Mouse (Mus musculus) forebrain, postnatal 0 days (tissue): Measurements from ENCODE around the gene Ptprm. TPM values are rescaled to one million over a fixed set of nuclear protein-coding genes. Genes with fewer than 3 reads are reported as not detected.
A peak's percentile ranks its signal among the peaks of the same experiment; 100 is the strongest.

ENCODE experiments used
- ATAC-seq: fragments of 200-750 bp; cut with Nextera tagmentation; 2 replicates; pipeline ENCODE4 v1.8.0; 2017; ENCODE audit warnings: mild to moderate bottlenecking, moderate library complexity
- DNase-seq: peaks from one replicate; pipeline ENCODE4 v3.0.0-alpha.2; 2015
- H3K27ac ChIP-seq: fragments of 300-500 bp; sonication (generic); 2 replicates; pipeline ENCODE4 v1.5.1; 2014; ENCODE audit warnings: low read depth, mild to moderate bottlenecking, antibody characterized with exemption, low read length, moderate library complexity, mixed read lengths
- H3K27me3 ChIP-seq: fragments of 300-500 bp; sonication (generic); 2 replicates; pipeline ENCODE4 v1.6.1; 2014; ENCODE audit warnings: mild to moderate bottlenecking, low read length, mixed read lengths; ENCODE audit not compliant: insufficient read depth
- H3K36me3 ChIP-seq: fragments of 300-500 bp; sonication (generic); 2 replicates; pipeline ENCODE4 v1.6.1; 2014; ENCODE audit warnings: mild to moderate bottlenecking, moderate library complexity; ENCODE audit not compliant: insufficient read depth
- H3K4me1 ChIP-seq: fragments of 300-500 bp; sonication (generic); 2 replicates; pipeline ENCODE4 v1.6.1; 2014; ENCODE audit warnings: antibody characterized with exemption; ENCODE audit not compliant: insufficient read depth
- H3K4me2 ChIP-seq: fragments of 300-500 bp; sonication (generic); 2 replicates; pipeline ENCODE4 v1.6.1; 2014; ENCODE audit warnings: low read depth, mild to moderate bottlenecking, moderate library complexity
- H3K4me3 ChIP-seq: fragments of 300-500 bp; sonication (generic); 2 replicates; pipeline ENCODE4 v1.5.1; 2014; ENCODE audit warnings: low read depth, low read length, mixed read lengths
- H3K9ac ChIP-seq: fragments of 300-500 bp; sonication (generic); 2 replicates; pipeline ENCODE4 v1.6.1; 2014; ENCODE audit warnings: mild to moderate bottlenecking
- H3K9me3 ChIP-seq: fragments of 300-500 bp; sonication (generic); 2 replicates; pipeline ENCODE4 v1.6.1; 2016; ENCODE audit warnings: low read length
- CTCF ChIP-seq: sonication (generic); IDR thresholded peaks from 2 replicates; pipeline ENCODE4 v1.5.1; 2016; ENCODE audit warnings: antibody characterized with exemption, control low read depth, low read depth
- WGBS: fragments of 180-500 bp; shearing (Covaris S2); extraction: QIAGEN DNeasy Blood & Tissue Kit; methylation state at CpG from one replicate; pipeline ENCODE4 v1.1.7; 2014; 5-methylcytosine and 5-hydroxymethylcytosine counted together
- polyA plus RNA-seq: library from polyadenylated mRNA; unstranded; fragments of >200 nt; fragmentation: Nextera tagmentation; extraction: Ambion mirVana; gene quantifications from 2 replicates; pipeline ENCODE4 v1.2.1, GENCODE M21; 2015
- total RNA-seq: library from RNA; depleted of rRNA; stranded (reverse); fragments of >200 nt; gene quantifications from 2 replicates; pipeline ENCODE4 v1.2.3, GENCODE M21; 2014

The Ptprm gene
- total and polyA plus RNA-seq, 2 experiments from 2014 or later, result 12.9 to 33.2 TPM

DNA sequence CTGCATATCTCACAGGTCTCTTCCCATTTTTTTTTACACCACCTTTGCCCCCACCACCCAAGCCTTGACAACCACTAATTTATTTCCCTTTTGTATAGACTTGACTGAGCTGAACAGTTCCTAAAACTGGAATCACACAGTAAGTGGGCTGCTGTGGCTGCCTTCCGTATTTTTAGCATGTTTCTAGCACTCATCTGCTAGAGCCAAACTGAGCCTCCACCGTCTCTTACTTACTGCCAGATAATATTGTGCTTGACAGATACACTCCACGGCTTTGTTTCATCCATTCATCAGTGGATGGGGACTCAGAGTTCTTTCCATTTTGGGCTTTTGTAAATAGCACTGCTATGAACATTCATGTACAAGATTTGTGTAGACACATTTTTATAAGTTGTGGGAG, 381.3 kb downstream of the Ptprm start:
- Histone ChIP-seq H3K4me2 (no peak overlapping the region), H3K4me3 (no peak overlapping the region), H3K4me1 (peaks cover 5% of the 10 kb centered on the region; the same call in 1 of the 2 replicates), H3K27me3 (no peaks in the 10 kb centered on the region), H3K9me3 (no peaks in the 10 kb centered on the region), H3K36me3 (no peaks in the 10 kb centered on the region), H3K9ac (no peak overlapping the region), H3K27ac (no peak overlapping the region)
- ATAC-seq (no peak; the same call in 1 of the 2 replicates), DNase-seq (peak; percentile 10)
- no peak for TF ChIP-seq CTCF
- WGBS, result 55% methylated on average over 3 of the region's 3 CpGs

DNA sequence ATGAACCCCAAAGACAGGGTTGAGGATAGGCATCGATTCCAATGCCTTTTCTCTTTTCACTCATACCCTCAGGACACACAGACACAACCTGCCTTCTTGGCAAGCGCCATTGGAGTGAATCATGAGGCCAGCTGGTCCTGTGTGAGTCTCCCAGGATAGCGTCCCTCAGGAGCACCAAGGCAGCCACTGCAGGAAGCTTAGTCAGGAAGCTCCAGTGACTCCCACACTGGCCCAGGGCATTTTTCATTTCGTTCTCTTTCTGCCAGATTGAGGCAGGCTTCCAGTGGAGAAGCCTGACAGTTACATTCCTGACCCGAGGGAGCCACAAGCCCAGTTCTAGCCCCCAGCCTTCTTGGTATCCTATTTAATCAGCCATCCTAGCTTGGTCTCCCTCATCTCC, 393.3 kb downstream of the Ptprm start:
- H3K4me1 ChIP-seq, result no peaks in the 10 kb centered on the region
- no peak for DNase-seq

DNA sequence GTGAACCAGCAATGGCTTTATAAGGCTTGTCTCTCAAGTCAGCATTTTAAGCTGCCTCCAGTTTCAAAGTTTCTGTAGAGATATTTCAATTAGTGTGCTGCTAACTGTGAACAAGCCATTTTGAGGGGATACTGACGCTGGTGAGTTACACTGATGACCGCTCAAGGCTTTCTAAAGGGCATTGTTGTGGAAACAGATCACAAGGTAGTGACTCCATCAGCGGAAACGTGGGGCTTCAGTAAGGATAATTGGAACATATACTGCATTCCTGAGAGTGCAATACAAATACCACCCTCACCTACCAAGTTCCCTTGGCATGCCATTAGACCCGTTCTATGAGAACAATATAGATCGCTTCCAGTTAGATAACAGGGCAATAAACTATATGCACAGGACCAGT, 393.7 kb downstream of the Ptprm start:
- H3K4me3 ChIP-seq, result no peak overlapping the region
- TF ChIP-seq CTCF, result no peak
- 76% methylated on average over 6 of the region's 6 CpGs for whole genome bisulfite sequencing
- H3K9ac ChIP-seq, result no peak overlapping the region
- no peaks in the 10 kb centered on the region for H3K4me1 ChIP-seq
- DNase-seq, result no peak
- H3K27ac ChIP-seq, result no peak overlapping the region
- H3K9me3 ChIP-seq, result no peaks in the 10 kb centered on the region
- ATAC-seq, result no peak
- no peaks in the 10 kb centered on the region for H3K36me3 ChIP-seq
- no peaks in the 10 kb centered on the region for H3K27me3 ChIP-seq
- H3K4me2 ChIP-seq, result no peak overlapping the region

More for the DNA sequence above, 393.3 kb downstream of the Ptprm start:
- no peaks in the 10 kb centered on the region for H3K9me3 ChIP-seq
- H3K27ac ChIP-seq, result no peak overlapping the region
- WGBS, result 61% methylated on average over 5 of the region's 5 CpGs
- H3K36me3 ChIP-seq, result no peaks in the 10 kb centered on the region
- TF ChIP-seq CTCF, result no peak
- H3K27me3 ChIP-seq, result no peaks in the 10 kb centered on the region
- ATAC-seq, result no peak
- H3K4me2 ChIP-seq, result no peak overlapping the region
- H3K4me3 ChIP-seq, result no peak overlapping the region
- H3K9ac ChIP-seq, result no peak overlapping the region

DNA sequence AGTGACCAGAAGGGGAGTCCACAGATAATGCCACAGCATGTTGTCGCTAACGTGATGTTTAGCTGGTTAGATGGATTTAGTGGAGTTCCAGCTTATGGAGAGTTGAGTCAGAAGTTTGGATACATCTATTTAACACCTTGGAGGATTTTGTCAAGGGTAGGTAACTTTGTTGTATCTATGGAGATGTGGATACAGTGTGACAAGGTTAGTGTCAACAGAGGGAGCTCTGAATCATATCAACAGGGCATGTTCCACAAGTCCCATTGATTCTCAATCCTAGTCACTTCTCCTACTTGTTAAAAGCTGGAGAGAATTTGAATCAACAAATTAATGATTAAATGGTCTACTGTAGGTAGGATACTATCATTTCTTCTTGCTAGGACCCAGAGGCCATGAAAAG, 394.4 kb downstream of the Ptprm start:
- H3K27ac ChIP-seq, result no peak overlapping the region
- no peak overlapping the region for H3K9ac ChIP-seq
- WGBS, result 91% methylated on average over 2 of the region's 2 CpGs
- TF ChIP-seq CTCF, result no peak
- DNase-seq (no peak), ATAC-seq (no peak)
- H3K4me1 ChIP-seq, result no peaks in the 10 kb centered on the region
- no peaks in the 10 kb centered on the region for H3K36me3 ChIP-seq
- H3K4me2 ChIP-seq, result no peak overlapping the region
- H3K27me3 ChIP-seq, result no peaks in the 10 kb centered on the region
- no peak overlapping the region for H3K4me3 ChIP-seq
- no peaks in the 10 kb centered on the region for H3K9me3 ChIP-seq

DNA sequence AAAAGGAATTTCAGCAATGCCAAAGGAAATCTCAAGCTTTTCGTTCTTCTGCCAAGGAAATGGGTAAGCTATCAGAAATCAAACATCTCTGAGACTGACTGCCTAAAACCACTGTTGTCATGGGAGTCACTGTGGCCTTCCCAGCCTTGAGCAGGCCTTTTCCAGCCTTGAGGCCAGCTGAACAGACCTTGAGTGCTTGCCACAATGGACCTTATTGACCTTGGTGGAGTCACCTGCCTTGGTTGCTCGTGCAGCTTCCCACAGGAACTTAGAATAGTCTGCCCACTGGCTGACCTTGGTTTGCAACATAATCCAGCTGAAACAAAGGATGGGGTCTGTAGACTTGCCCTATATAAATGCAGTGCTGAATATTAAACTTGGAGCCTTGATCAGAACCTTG, 395.5 kb downstream of the Ptprm start:
- no peaks in the 10 kb centered on the region for H3K36me3 ChIP-seq
- H3K27me3 ChIP-seq, result no peaks in the 10 kb centered on the region
- no peak for DNase-seq
- H3K27ac ChIP-seq, result no peak overlapping the region
- ATAC-seq, result no peak
- WGBS, result 70% methylated on average over 2 of the region's 2 CpGs
- no peaks in the 10 kb centered on the region for H3K4me1 ChIP-seq
- no peak overlapping the region for H3K4me3 ChIP-seq
- no peaks in the 10 kb centered on the region for H3K9me3 ChIP-seq
- TF ChIP-seq CTCF, result no peak
- no peak overlapping the region for H3K4me2 ChIP-seq
- H3K9ac ChIP-seq, result no peak overlapping the region

DNA sequence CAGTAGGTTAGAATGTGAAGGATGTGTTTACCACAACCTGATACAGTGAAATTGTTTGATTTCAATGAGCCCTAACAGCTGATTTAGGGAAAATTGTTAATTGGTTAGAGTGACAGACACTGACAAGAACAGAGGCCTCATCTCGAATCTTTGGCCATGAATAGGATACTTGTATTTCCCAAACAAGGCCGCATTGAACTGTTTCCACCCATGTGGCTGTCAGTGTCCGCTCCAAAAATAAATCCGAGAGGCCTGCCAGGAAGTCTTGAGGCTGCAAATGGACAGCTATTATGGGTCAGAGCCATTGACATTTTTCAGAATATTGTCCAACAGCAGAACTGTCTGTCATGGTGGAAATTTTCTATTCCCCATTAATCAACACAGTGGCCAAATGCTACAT, 409.8 kb downstream of the Ptprm start:
- DNase-seq (no peak), ATAC-seq (no peak)
- Histone ChIP-seq H3K36me3 (no peaks in the 10 kb centered on the region), H3K9me3 (no peaks in the 10 kb centered on the region), H3K4me1 (no peaks in the 10 kb centered on the region), H3K27ac (no peak overlapping the region), H3K9ac (no peak overlapping the region), H3K27me3 (no peaks in the 10 kb centered on the region), H3K4me3 (no peak overlapping the region), H3K4me2 (no peak overlapping the region)
- no peak for TF ChIP-seq CTCF
- 52% methylated on average over 4 of the region's 4 CpGs for WGBS

DNA sequence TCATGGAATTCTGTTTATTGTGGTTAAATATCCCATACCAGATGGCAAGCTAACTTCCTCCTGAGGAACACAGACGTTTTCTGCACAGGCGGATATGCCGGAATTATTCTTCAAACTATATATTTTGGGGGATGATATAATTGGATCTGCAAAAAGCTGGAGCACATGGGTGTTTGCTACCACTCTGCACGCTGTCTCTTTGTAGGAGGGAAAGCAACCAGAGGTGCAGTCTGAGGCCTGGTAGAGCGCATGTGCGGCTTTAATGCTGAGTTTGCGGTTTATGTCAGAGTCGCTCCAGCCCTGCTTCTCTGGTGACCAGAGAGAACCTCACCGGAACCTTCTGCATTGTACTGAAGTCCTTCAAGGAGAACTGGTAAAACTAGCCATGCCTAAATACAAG, 410.7 kb downstream of the Ptprm start:
- WGBS, result 75% methylated on average over 9 of the region's 9 CpGs
- Histone ChIP-seq H3K9ac (no peak overlapping the region), H3K27ac (no peak overlapping the region), H3K27me3 (no peaks in the 10 kb centered on the region), H3K4me1 (no peaks in the 10 kb centered on the region), H3K4me2 (no peak overlapping the region), H3K36me3 (no peaks in the 10 kb centered on the region), H3K9me3 (no peaks in the 10 kb centered on the region), H3K4me3 (no peak overlapping the region)
- no peak for DNase-seq
- peak; percentile 72 for ATAC-seq
- no peak for TF ChIP-seq CTCF

DNA sequence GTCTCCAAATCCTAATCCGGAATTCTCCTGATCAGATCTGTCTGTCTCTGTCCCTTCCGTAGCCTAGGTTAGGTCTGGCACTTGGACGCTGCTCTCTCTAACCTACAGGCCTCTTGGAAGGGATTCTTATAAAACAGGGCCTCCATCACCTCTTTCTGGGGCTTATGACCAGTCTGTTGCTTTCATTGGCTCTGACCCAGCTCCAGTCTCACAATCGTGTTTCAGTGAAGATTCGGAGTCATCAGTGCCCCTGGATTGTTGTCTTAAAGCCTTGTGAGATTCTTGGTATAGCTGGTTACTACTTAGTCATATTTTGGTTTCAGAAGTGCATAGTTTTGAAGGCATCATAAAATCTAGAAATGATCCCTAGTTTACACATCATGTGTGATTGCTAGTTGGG, 428.6 kb downstream of the Ptprm start:
- Histone ChIP-seq H3K4me1 (no peaks in the 10 kb centered on the region), H3K4me3 (no peak overlapping the region), H3K27me3 (no peaks in the 10 kb centered on the region), H3K9me3 (no peaks in the 10 kb centered on the region), H3K4me2 (no peak overlapping the region), H3K27ac (no peak overlapping the region), H3K36me3 (no peaks in the 10 kb centered on the region), H3K9ac (no peak overlapping the region)
- WGBS, result 84% methylated on average over 5 of the region's 5 CpGs
- no peak for DNase-seq
- no peak for ATAC-seq
- no peak for TF ChIP-seq CTCF
